Mouse (Mus musculus) right cerebral cortex, postnatal 4 days (tissue): ENCODE results near the gene Slc2a13.
A peak's percentile ranks its signal among the peaks of the same experiment; 100 is the strongest.

Experiments used
- DNase-seq: peaks from one replicate; pipeline ENCODE4 v3.0.0-alpha.2; 2022

The Slc2a13 gene

DNA sequence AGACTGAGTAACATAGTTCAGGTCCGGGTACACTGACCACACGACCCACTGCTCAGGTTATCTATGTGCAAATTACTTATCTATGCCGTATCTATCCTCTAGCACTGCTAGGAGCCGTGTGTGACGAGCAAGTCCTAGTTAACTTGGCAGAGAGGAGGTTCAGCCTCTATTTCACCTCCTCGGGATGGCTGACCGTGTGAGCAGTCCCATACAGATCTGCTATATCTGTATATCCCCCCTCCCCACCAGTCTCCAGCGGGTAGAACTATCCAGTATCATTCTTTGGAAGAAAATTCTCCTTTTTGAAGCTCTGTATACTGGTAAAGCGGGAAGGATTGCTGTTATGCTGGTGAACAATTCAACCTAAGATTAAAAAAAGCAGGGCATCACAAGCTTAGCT, 70.8 kb downstream of the Slc2a13 start:
- DNase-seq, result no peak

DNA sequence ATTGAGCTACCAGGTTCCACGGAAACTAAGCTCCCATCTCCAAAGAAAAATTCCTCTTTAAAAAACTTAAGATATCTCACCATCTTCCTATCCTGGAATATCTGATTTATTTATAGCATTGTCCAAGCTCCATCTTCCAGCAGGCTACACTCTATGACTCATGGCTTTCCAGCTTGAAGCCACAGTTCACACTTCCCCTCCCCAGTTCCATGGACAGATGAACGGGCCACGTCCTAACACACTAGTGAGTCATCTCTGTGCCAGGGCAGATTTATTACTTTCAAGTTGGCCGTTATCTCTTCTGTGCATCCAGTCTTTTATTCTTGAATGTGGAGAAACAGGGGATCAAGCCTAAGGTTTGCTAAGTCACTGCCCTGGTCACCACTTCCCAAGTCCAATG, 78.0 kb downstream of the Slc2a13 start:
- no peak for DNase-seq

DNA sequence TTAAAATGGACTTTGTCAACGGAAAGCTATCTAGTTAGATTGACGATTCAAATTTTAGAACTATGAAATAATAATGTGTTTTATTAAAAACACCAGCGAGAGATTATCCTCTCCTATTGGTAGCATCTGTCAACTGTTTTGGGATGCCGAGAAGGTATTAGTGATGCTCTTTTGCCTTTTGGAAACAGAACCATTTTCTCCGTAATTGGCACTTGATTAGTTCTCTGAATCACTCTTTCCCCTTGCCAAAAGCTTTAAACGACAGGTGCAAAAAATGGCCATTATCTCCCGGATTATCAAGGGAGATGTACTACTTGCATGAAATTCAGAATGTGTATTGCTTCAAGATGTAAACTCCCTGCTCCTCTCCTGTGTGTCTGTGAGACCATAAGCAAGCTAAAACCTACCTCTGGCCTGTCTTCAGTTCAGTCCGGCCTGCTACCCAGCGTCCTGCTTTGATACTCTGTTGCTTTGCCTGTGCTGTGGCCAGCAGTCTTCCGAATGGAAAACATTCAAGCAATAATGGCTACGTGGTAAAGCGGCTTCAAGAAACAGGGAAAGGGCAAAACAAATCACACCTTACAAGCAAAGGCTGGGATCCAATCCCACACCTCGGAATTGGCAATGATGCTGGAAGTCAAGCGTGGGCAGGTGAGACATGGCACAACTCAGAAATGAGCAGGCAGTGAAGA, 93.0 kb downstream of the Slc2a13 start:
- DNase-seq, result no peak

DNA sequence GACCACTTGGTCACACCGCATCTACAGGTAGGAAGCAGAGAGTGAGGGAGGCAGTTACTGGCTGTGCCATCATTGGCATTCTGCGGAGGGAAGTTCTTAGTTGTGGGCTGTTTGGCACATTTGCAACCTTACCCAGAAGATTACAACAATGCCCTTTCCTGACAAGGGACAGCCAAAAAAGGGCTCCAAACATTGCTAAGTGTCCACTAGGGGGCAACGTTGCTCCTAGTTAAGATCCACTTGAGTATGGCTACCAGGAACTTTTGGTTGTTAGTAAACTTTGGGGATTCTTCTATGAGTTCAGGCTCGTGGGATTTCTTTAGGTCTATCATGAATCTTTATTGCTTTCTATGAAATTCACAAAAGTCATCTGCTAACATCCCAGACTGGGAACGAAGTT, 95.3 kb downstream of the Slc2a13 start:
- peak; percentile 30 for DNase-seq

DNA sequence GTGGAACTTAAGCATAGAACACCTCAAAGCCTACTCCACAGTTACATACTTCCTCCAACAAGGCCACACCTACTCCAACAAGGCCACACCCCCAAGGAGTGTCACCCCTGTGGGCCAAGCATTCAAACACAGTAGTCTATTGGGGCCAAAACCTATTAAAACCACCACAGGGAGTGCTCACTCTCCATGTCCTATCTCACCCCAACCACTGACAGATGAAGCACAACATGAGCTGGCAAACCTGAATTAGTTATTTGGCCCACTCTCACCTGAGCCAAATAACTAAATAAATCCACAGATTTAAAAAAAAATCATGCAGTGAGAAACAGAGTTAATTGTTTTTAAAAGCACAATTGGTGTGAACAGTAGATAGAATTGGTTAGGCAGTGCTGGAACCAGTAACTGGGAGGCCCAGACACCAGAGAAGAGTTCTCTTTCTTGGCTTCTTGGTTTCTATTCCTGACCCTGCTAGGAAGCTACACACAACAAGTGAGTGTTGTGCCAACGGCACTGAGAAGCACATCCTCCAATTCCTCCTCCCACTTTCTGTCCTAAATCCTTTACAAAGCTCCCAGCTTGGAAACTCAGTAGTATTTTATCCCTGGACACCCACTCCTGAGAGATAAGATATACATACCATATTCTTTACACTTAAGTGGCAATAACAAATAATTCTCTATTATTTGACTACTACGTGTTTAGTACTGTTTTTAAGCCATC, 99.2 kb downstream of the Slc2a13 start:
- DNase-seq, result no peak

DNA sequence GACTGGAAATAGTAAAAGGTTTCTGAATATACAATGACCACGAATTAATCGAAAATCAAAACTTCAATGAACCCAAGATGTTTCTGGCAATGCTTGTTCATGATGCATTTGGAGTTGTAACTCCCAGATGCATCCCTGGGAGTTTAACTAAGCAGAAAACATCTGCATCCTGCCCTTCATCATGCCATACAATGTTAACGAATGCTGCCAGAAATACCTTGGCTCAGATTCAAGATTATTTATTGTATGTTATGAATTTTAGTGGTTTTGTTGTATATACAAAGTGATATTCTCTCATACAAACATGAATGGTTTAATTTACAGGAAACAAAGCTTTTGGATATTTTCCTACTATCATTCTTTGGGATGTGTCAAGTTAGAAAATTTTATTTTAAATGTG, 107.7 kb downstream of the Slc2a13 start:
- DNase-seq, result no peak

DNA sequence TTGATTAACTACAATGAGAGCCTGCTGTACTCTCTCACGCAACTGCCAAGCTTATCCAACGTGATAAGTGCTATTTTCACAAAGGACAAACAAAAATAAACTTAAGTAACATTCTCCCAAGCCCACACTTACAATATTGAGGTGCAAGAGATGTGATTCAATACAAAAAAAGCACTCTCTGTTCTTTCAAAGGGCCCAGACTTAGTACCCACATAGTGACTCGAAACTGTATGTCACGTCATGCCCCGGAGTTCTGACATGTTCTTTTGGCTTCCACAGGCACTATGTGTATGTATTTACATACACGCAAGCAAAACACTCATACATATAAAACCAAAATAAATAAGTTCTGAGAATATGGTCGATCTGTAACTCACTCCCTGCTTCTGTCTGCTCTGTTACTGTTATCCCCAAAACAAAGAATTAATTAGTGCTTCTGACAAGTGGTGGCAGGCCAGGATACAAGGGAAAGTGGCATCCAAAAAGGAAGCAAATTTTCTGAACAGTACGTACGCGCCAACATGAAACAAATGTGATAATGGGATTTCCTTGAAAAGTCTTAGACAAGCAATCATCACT, 109.1 kb downstream of the Slc2a13 start:
- DNase-seq, result no peak

DNA sequence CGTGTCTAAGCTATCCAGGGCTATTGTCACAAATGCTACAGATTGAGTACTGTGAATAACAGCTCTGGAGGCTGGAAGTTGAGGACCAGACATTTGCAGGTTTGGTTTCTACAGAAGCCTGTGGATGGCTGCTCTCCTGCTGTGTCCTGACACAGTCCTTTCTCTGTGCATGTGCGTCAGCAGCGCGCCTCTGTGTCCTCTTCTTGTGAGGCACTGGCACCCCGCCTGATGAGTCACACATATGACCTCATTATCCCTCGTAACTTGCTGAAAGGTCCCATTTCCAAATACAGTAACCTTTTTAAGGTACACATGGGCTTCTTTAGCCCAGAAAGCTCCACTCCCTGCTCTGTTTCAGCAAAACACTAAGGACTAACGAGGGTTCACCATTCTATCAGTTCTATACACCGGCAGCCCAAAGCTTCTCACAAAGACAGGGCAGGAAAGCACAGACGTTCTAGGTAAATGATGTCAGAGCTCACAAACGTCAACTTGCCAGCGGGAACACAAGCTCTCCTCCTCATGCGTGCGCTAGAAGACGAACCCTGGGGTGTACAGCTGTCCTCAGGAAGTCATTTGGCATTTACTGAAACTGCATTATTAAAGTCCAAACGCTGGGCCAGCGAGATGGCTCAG, 109.9 kb downstream of the Slc2a13 start:
- DNase-seq, result peak; percentile 10

DNA sequence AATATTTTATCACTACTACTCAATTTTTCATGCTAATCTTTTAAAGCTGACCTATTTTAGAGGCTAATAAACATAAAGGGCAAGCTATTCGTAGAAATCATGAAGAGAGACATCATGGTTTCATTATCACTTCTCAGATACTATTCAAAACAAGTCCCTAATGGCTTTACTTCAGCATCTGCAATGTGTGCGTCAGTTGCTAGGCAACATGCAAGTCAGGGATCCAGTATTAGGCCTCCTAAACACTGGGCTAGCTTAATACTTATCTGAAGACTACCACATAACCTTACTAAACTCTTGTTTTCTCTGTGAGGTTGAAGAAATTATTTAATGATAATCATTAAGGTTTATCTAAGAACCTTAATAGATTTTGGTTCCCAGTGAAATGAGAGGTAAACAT, 111.1 kb downstream of the Slc2a13 start:
- DNase-seq, result no peak

DNA sequence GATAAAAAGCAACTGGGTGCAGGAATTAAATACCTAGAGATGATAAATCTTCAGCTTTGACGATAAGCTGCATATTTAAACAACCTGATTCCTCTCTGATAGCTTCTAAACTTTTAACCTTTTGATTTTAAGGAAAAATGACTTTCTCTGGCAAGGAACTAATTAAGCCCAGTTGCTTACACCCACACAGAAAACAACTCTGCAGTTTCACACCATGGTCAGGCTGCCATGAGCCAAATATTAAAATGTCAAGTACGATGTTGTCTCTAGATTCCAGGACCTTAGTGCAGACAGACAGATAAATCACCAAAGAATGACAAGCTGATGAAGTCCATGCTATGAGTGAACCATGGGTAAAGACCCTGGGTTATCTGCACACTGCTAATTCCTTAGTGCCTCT, 115.9 kb downstream of the Slc2a13 start:
- no peak for DNase-seq

DNA sequence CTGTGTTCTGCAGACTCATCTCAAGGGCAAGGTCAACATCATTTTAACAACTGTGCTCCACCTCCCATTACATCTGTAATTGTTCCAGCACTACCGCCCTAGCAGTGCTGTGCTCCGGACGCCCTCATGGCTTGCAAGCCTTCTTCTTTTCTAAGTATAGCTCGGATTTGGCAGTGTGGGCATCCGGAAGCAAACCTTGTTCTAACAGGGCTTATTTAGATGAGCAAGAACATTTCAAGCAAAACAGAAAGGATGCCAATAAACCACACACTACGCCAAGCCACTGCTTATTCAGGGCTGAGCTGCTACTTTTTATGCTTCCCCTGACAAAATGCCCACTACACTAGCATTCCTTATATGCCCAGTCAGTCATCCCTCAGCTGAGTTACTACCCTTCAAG, 127.7 kb downstream of the Slc2a13 start:
- DNase-seq, result no peak

DNA sequence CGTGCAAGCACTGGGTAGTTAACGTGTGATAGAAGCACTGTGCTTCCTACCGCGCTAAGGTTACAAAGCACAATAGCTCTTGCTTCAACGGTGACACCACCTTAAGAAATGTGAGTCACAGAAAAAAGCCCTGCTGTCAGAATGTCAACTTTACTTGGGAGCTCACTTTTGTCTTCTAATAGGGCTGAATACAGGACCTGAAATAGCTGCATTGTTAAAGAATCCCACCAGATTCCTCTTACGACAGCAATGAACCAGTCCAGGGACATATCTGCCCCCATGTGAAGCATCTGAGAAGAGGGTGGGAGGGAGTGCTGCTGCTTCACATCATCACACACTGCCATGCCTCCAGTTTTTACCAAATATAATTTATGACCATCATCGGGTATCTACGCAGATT, 129.6 kb downstream of the Slc2a13 start:
- no peak for DNase-seq

DNA sequence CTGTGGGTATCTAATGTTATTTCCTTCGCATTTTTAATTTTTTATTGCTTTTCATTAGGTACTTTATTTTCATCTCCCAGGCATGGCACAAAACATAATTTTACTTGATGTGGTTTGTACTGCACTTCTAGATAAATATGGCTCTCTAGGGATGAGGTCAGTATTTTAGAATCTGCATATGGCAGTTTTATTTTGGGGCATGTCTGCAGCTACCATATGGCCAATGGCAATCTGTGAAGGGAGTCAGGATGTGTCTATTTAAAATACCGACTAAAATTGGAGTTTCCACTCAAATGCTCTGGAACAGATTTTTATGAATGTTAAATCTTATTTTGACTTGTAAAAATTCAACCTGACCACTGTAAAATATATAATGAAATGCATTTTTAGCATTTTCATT, 133.2 kb downstream of the Slc2a13 start:
- DNase-seq, result no peak

DNA sequence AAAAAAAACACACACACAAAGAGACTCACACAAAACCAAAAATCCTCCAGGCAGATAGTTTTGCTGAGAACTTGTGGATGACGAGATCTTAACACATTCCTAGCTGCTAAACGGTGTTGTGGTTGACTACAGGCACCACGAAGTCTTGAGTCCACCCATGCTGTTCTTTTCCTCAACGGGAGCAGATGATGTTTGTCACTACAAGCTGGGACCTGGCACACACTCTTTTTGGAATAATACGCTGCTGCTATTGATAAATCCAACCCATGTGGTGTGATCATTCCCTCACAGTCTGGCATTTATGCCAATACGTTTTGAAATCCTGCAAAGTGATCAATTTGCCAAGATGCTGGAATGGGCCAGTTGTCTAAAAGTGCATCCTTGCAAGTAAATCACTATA, 147.6 kb downstream of the Slc2a13 start:
- DNase-seq, result no peak

DNA sequence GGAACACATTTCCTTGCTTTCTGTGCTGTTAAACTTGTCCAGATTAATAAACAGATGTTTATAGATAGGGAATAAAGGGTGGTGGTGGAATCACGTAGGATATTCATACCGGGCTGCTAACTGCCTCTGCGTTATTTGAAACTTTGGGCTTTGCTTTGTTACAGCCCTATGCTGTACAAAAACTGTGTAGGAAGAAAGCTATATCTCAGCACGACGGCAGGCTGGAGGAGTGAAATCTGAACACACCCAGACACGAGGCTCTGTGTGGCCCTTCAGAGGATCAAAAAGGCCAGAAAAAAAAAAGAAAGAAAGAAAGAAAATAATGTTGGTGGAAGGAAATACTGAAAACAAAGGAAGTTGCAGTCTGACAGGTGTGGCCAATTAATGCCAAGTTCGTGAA, 166.1 kb downstream of the Slc2a13 start:
- no peak for DNase-seq

DNA sequence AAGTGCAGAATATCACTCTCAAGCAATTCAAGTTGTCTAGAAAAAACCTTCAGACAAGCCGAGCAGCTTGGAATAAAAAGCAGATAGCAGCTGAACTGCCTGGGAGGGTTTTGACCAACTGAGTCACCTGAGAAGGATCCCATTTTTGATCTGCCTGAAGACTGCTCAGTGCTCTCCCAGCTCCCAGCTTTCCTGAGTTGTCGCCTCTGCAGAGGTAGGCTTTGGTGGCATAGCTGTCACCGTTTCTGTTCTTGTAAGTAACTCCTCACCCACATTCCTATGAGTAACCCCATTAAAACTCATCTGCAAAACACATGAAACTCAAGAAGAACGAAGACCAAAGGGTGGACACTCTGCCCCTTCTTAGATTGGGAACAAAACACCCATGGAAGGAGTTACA, 177.9 kb downstream of the Slc2a13 start:
- no peak for DNase-seq

DNA sequence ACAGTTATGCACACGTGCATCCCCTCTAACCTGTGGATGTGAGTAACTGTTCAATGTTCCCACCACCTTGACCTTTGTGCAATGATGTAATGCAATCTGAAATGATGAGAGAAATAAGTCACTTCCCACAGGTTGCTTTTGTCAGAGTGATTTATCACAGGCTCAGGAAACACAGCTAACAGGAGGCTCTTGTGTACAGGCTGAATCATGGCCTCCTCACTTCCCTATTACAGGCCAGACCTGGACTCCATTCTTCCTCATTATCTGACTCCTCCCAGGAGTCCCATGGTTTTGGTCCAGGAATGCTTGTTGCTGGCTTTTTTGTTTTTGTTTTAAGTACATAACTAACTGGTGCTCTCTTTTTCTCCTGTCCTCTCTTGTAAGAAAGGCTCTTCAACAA, 189.4 kb downstream of the Slc2a13 start:
- no peak for DNase-seq

DNA sequence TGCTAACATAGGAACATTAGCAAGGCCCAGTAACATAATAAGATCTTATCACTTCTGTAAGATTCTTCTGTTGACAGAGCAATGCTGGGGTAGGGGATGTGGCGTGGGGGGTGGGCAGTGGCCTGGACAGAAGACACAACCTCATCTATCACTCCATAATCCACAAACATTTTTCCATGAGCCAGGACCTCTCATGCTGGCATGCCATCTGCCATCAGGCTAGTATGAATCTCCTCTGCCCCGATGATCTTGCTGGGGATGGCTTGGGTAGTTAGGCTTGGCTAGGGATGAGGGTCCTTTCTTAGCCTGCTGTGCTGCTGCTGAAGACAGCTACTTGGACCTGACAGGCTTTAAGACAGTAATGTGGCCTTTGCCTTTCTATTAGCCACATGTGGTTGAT, 190.5 kb downstream of the Slc2a13 start:
- no peak for DNase-seq

DNA sequence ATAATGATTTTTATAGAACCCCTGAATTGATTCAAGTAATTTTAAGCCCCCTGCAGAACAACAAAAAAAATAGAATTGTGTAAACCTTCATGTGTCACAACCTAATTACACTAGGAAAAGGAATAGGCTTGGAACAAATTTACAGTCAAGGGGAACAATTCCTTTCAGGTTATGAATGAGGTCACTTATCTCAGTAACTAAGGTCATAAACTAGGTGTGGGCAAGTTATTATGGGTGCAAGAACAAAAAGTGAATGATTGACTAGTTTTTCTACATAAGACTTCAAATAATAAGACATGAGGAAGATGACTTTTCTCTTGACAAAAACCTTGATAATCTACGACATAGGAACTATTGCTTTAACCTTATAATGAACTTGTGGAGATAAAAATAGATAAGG, 191.2 kb downstream of the Slc2a13 start:
- no peak for DNase-seq

DNA sequence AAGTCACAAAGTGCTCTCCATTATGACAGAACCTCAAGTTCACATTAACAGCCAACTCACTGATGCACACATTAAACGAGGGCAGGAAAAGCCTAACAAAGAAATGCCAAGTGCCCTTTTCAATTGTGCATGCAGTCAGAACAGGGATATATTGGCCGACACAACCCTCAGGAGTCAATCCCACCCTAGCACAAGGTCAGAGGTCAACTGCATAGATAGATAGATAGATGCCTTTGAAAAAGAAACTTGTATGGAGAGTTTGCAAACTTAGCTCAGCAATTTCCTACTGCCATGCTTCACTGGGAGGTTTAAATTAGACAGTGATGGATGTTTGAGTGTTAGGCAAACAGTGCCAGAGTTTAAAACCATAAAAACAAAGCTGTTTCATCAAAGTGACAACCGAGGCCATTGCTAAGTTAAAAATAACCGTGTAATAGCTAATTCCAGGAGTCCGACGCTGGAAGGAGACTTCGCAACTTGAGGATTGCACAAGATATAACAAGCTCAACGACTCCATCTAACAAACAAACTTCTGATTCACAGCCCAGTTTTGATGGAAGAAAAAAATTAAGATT, 194.2 kb downstream of the Slc2a13 start:
- no peak for DNase-seq

DNA sequence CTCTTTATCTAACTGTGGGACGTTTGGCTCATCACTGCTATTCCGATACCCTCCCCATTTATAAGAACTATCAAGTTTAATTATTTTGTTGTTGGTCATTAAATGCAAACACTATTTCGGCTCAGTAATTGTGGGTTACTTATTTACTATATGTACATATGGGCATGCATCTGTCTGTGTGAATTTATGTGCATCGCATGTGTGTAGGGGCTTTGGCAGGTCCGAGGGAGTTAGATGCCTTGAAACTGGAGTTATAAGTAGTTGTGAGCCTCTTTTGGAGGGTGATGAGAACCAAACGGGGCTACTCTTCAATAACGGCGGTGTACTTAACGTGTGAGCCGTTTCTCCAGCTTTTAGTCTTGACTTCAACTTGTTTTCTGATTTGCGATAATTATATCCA, 195.5 kb downstream of the Slc2a13 start:
- no peak for DNase-seq

DNA sequence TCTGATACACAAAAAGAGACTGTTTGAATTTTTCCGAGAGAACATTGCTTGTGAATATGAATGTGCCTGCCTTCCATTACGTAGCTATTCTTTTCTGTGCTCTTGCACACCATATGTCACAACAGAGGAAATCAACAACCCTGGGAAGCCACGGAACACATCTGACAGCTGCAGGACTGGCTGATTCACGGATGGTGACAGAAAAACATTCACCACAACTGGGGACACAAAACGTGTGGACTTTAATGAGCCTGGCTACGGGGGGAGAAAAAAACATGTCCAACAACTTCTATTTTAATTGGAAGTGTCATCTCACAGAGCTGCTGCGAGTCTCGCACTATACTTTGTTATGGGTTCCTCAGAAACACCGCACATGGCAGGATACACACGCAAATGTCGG, 196.0 kb downstream of the Slc2a13 start:
- peak; percentile 12 for DNase-seq

DNA sequence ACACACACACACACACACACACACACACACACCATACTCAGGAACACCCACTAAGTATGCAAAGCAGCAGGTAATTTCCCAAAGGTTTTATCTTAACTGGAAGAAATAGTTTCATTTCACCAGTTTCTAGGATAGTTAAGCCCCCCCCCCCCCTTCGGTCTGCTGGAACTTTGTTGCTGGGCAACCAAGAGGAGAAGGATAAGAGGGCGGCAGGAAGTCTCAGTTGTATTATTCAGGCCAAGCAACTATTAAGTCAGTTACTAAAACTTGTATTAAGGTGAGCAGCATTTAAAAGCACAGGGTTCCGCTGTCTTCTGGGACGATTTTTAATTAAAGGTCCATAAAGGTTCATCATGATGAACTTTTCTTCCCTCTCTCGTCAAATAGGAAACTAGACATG, 198.6 kb downstream of the Slc2a13 start:
- no peak for DNase-seq

DNA sequence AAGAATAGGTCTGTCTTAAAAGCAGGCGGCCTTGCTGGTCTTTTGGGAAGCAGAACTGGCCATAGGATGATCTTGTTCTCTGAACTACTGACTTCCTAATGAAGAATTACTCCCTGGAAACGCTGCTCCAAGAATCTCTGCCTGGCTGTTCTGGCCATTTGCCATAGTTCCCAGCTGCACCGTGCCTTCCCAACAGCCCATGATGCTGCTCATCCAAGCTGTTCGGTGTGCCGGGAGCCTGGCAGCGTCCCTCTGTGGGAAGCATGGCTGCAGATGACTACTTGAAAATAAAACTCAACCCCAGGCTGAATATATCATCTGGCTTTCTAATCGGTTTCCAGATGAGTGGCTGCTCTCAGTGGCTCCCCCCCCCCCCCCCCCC, 199.9 kb downstream of the Slc2a13 start:
- DNase-seq, result peak; percentile 68
